Mouse (Mus musculus): ENCODE data around the gene Ahsa2. TPM values are rescaled to one million over a fixed set of nuclear protein-coding genes. Genes with fewer than 3 reads are reported as not detected.
"Not testable (repeated sequence)": the region's sequence is repeated elsewhere in the genome, so short reads cannot be mapped to it uniquely, and the experiment has no call there.

Gene Ahsa2
- polyA plus RNA-seq, 1 experiment from 2014 or later = 105 TPM

DNA sequence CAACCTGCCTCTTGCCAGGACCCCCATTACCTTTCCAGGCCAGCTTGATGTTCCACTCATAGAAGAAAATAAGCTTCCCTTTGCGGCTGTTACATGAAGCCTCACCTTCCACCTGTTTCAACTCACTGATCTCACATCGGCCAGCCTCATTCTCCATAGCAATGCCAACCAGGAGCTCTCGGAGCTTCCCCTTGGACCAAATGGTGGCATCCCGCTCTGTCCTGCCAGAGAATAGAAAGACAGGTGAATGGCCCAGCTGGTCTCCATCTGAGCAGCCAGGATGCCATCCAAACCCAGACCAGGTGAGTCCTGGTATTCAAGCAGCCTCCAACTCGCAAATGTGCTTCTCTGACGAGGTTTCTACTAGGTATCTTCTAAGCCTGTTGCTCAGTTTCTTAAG is 1.2 kb downstream of the Ahsa2 start:
- H3K9ac ChIP-seq (ENCODE audit: low read depth, low read length) = peak overlapping the region; percentile 98
- H3K9me3 ChIP-seq (replicated peaks; ENCODE audit: control insufficient read depth, low read length, poor library complexity, severe bottlenecking) = no peaks in the 10 kb centered on the region
- peak overlapping the region; percentile 96 for H3K27ac ChIP-seq (ENCODE audit: low read length)
- peaks cover 25% of the 10 kb centered on the region for H3K4me1 ChIP-seq (ENCODE audit: control insufficient read depth, insufficient read depth, low read length)
- H3K27me3 ChIP-seq (ENCODE audit: control insufficient read depth, insufficient read depth, low read depth, low read length) = no peaks in the 10 kb centered on the region
- peak overlapping the region; percentile 87 for H3K4me3 ChIP-seq (ENCODE audit: low read depth, low read length)
- H3K36me3 ChIP-seq (ENCODE audit: control insufficient read depth, insufficient read depth, low read length) = peaks cover 23% of the 10 kb centered on the region
- peak overlapping the region; percentile 74 for H3K4me2 ChIP-seq (ENCODE audit: low read length)
- 39% methylated on average over 6 of the region's 6 CpGs for WGBS
- ATAC-seq = 0 out of 2 replicates have a peak, but pooled peaks have one; percentile 0

GRCm38 (mm10) chr11:23495231-23495630 is 2.6 kb downstream of the Ahsa2 start:
- no peak overlapping the region for H3K9ac ChIP-seq (ENCODE audit: low read depth, low read length)
- H3K4me2 ChIP-seq (ENCODE audit: low read length) = peak overlapping the region; percentile 74
- peaks cover 25% of the 10 kb centered on the region for H3K4me1 ChIP-seq (ENCODE audit: control insufficient read depth, insufficient read depth, low read length)
- no peaks in the 10 kb centered on the region for H3K9me3 ChIP-seq (replicated peaks; ENCODE audit: control insufficient read depth, low read length, poor library complexity, severe bottlenecking)
- peaks cover 34% of the 10 kb centered on the region for H3K36me3 ChIP-seq (ENCODE audit: control insufficient read depth, insufficient read depth, low read length)
- H3K27me3 ChIP-seq (ENCODE audit: control insufficient read depth, insufficient read depth, low read depth, low read length) = no peaks in the 10 kb centered on the region
- no peak overlapping the region for H3K4me3 ChIP-seq (ENCODE audit: low read depth, low read length)
- ATAC-seq = no peak
- no peak overlapping the region for H3K27ac ChIP-seq (ENCODE audit: low read length)
- 92% methylated on average over 6 of the region's 6 CpGs for WGBS

DNA sequence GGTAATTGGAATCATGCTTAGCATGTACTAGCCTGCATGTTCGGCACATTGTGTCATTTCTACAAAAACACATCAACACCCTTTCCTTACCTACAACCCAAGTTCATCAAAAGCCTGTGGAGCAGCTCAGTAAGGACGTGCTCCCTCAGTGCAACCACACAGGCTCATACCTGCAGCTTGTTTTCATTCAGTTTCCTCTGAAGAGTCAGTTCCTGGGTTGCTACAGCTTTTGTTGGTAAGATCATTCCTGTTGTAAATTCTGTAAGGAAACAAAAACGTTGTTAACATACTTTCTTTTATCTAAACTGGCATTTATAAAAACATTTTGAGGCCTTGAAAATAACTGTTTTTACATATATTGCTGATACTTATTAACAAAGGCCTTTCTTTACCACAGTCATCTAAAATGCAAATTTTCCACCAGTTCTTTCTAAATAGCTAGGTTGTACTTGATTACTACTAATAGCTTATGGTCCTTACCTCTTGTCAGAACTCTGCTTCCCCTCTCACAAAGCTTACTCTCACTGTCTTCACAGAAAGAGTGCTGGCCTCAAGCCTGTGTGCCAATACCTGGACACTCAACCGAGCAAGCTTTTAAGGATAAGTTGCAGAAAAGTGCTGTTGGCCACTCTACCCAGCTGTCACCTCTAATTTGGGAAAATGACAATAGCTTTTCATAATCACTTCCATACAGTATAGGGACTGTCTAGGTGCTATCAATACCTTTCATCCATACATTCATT is 5.6 kb downstream of the Ahsa2 start:
- Histone ChIP-seq H3K9me3 (replicated peaks; ENCODE audit: control insufficient read depth, low read length, poor library complexity, severe bottlenecking) (no peaks in the 10 kb centered on the region), H3K27me3 (ENCODE audit: control insufficient read depth, insufficient read depth, low read depth, low read length) (no peaks in the 10 kb centered on the region), H3K4me3 (ENCODE audit: low read depth, low read length) (no peak overlapping the region), H3K27ac (ENCODE audit: low read length) (no peak overlapping the region), H3K4me1 (ENCODE audit: control insufficient read depth, insufficient read depth, low read length) (peaks cover 23% of the 10 kb centered on the region), H3K36me3 (ENCODE audit: control insufficient read depth, insufficient read depth, low read length) (peaks cover 52% of the 10 kb centered on the region), H3K4me2 (ENCODE audit: low read length) (no peak overlapping the region), H3K9ac (ENCODE audit: low read depth, low read length) (no peak overlapping the region)
- no peak for ATAC-seq
- 90% methylated on average over 4 of the region's 4 CpGs for WGBS

DNA sequence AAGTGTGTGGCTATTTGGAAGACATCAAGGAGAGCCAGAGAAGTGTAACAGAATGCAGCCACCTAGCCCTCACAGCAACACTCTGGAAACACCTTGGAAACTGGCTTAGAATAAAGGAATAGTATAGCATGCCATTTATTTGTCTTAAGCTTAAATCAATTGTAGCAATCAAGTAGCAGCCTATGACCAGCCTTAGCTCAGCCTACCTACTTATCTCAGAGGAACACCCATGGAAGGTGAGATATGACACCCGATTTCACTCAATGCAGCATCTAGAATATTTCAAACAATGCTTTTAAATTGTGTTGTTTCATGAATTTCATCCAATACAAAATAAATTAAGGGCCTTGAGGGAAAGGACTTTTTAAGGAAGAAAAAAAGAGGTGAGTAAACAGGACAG is 7.9 kb downstream of the Ahsa2 start:
- no peaks in the 10 kb centered on the region for H3K27me3 ChIP-seq (ENCODE audit: control insufficient read depth, insufficient read depth, low read depth, low read length)
- 87% methylated on average over 1 of the region's 1 CpGs for WGBS
- no peak overlapping the region for H3K27ac ChIP-seq (ENCODE audit: low read length)
- peaks cover 8% of the 10 kb centered on the region for H3K4me1 ChIP-seq (ENCODE audit: control insufficient read depth, insufficient read depth, low read length)
- H3K9ac ChIP-seq (ENCODE audit: low read depth, low read length) = no peak overlapping the region
- H3K4me2 ChIP-seq (ENCODE audit: low read length) = no peak overlapping the region
- no peak overlapping the region for H3K4me3 ChIP-seq (ENCODE audit: low read depth, low read length)
- H3K9me3 ChIP-seq (replicated peaks; ENCODE audit: control insufficient read depth, low read length, poor library complexity, severe bottlenecking) = no peaks in the 10 kb centered on the region
- no peak for ATAC-seq
- peaks cover 63% of the 10 kb centered on the region for H3K36me3 ChIP-seq (ENCODE audit: control insufficient read depth, insufficient read depth, low read length)

- not testable (repeated sequence) for ATAC-seq; H3K9ac ChIP-seq (ENCODE audit: low read depth, low read length); H3K4me2 ChIP-seq (ENCODE audit: low read length); H3K4me1 ChIP-seq (ENCODE audit: control insufficient read depth, insufficient read depth, low read length); H3K27me3 ChIP-seq (ENCODE audit: control insufficient read depth, insufficient read depth, low read depth, low read length); H3K27ac ChIP-seq (ENCODE audit: low read length); H3K4me3 ChIP-seq (ENCODE audit: low read depth, low read length); H3K9me3 ChIP-seq (replicated peaks; ENCODE audit: control insufficient read depth, low read length, poor library complexity, severe bottlenecking)
- H3K36me3 ChIP-seq (ENCODE audit: control insufficient read depth, insufficient read depth, low read length) = peaks cover 24% of the 10 kb centered on the region
- WGBS = 96% methylated on average over 2 of the region's 2 CpGs
Observed at GRCm38 (mm10) chr11:23465862-23466261, 32.0 kb downstream of the Ahsa2 start.

Small RNAs within 50 kb of the gene (microRNA-seq; reads per million reads assigned to microRNA genes)
- not detected for gene Gm47279

Other genes starting within 250 kb of the Ahsa2 start
- gene Xpo1, start 242.0 kb downstream of the Ahsa2 start, polyA plus RNA-seq (2015; fragmentation: Nextera tagmentation; extraction: Ambion mirVana) = 69.7 and 80.6 TPM in 2 replicates
- 32.3 and 35.1 TPM in 2 replicates for gene Usp34, start 191.1 kb downstream of the Ahsa2 start, polyA plus RNA-seq (2015; fragmentation: Nextera tagmentation; extraction: Ambion mirVana)
- gene 1700093K21Rik, start 23.1 kb upstream of the Ahsa2 start, polyA plus RNA-seq (2015; fragmentation: Nextera tagmentation; extraction: Ambion mirVana) = not detected in 2 replicates
- 138 and 150 TPM in 2 replicates for gene 0610010F05Rik, start 135.6 kb upstream of the Ahsa2 start, polyA plus RNA-seq (2015; fragmentation: Nextera tagmentation; extraction: Ambion mirVana)
- gene Pus10, start 167.6 kb upstream of the Ahsa2 start, polyA plus RNA-seq (2015; fragmentation: Nextera tagmentation; extraction: Ambion mirVana) = 11.5 and 12.1 TPM in 2 replicates
- gene Pex13, start 167.9 kb upstream of the Ahsa2 start, polyA plus RNA-seq (2015; fragmentation: Nextera tagmentation; extraction: Ambion mirVana) = 34.1 and 37.0 TPM in 2 replicates